Mouse (Mus musculus) B cell, adult 2 months (primary cell): ENCODE measurements at regions not wholly inside any gene's neighbourhood (a gene's known extent, or its start where the extent isn't known, plus 50 kb on each side); places are given as distances from the start of the nearest gene placed in this dataset.

Source experiments
- DNase-seq, 2 experiments: peaks; one replicate each; pipeline ENCODE4 v3.0.0; 2022

DNA sequence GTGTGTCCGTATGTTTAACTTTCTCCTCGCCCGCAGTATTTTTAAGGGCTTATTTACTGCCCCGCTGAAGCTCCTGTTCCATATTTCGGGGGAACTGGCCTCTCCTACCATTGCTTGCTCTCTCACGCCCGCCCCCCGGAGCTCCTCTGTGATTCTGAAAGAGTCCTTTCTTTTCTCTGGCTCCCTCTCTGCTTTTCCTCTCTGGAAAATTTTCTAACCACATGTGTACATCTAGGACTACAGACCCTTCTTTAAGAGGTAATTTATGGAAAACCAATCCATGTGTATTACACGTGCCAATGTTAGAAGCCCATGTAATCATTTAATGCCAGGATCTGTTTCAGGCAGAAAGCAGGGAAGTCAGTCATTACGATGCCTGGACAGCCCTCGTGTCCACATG is 106.6 kb upstream of the Oxgr1 start:
- DNase-seq: no peak

DNA sequence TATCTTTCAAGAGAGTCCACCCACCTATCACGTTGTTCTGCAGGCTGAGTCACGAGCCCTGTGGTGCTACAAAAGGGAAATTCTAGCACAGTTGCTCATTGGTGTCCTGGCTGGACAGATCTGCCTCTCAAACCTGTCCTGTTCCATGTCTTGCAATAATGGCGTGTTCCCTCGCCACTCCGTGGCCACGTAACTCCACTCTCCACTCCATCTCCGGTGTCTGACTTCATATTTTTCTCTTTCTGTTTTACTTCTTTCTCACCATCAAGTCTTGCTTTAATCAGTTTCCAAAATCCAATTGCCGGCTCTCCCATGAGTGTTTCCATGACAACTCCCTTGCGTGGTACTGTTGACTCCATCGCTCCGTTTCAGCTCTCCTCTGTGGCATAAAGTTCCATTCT is 107.1 kb upstream of the Oxgr1 start:
- DNase-seq: no peak

- DNase-seq: no peak
Observed at GRCm38 (mm10) chr14:120150589-120150988, 108.4 kb upstream of the Oxgr1 start.

DNA sequence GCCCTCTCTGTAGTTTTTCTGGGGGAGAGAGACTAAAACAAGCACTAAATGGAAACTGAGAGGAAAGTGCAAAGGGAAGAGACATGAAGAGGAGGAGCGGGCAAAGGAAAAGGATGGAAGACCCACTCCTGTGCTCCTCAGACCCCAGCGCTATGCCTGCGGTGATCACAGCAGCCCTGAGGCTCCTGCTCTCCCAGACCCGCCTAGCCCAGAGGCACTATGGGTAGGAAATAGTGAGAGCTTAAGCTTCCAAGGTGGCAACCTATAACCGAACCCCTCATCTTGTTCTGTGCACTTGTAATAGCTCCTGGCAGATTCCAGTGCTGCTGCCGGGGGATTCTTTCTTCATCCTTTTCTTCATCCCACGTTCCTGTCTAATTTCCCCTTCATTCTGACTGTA is 112.2 kb upstream of the Oxgr1 start:
- no peak for DNase-seq

- no peak for DNase-seq
Observed at GRCm38 (mm10) chr14:120164184-120164583, 111.3 kb upstream of the Mbnl2 start.

DNA sequence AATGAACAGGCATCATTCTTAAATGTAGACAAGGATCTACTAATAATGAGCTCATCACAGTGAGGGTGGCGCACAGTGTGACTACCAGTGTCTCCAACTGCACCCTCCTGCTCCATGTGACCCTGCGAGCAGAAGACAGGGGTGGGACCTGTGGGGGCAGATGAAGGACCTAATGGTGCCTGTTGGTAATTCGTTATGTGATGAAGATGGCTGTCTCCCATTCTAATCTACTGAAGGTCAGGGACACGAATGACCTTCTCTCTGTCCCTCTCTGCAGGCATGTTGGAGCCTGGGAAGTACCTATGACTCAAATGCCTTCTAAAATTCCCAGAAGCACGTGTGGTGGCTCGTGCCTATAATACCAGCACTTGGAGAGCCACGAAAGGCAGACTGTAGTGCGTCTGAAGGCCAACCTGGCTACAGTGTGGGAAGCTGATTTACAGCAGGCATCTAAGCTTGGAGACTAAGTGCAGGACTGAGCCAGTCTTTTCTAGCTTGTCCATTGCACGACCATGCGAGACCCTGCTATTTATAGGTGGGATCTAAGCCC is 109.9 kb upstream of the Mbnl2 start:
- DNase-seq: no peak

DNA sequence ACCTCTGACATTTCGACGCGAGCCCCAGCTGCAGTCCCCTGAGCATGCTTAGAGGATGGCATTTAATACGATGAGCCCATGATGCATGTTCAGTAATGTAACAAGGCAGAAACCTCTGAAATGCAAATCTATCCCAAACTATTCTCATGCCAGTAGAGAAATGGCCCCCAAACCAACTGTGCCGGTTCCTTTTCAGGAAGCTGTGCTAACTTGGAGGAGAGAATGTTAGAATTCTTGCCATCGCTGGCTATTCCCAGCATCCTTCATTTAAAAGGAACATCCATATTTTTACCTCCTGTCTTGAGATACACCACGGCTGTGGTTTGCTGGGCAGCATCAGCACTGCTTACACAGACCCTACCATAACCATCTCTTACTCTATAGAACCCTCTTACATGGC is 104.7 kb upstream of the Mbnl2 start:
- no peak for DNase-seq

DNA sequence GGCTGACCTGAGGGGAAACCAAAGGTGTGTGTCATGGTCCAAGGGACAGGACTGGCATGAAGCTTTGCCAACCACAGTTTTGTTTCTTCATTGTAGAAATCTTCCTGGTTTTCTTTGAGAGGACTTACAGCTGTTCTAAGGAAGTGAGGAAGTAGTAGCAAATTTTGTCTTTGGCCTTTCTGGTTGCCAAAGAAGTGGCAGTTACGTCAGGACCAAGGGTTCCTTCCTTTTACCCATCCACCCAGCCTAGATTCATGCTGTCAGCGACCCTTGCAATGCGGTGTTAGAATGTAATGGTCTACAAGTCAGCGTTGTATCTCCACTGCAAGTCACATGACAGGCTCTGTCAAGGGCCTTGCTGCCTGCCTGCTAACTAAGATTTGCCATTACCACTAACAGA is 103.4 kb upstream of the Mbnl2 start:
- DNase-seq: no peak

DNA sequence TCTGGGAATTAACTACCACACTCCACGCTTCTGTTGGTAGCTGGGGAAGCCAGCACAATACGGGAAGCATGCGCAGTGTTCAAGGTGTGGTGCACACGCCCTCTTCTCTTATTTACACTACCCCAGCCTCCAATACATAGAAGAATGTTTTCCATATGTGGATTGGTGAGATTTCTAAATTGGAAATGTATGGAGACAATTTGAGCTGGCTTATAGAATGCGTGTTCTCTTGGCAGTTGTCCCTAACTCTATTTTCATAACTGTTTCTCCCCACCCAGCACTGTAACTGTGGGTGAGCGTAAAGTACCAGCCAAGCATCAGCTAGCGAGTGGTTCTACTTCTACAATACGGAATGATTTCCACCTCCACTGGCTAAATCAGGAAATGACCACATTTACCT is 102.6 kb upstream of the Mbnl2 start:
- DNase-seq: no peak

GRCm38 (mm10) chr14:120174615-120175014 is 100.9 kb upstream of the Mbnl2 start:
- no peak for DNase-seq

DNA sequence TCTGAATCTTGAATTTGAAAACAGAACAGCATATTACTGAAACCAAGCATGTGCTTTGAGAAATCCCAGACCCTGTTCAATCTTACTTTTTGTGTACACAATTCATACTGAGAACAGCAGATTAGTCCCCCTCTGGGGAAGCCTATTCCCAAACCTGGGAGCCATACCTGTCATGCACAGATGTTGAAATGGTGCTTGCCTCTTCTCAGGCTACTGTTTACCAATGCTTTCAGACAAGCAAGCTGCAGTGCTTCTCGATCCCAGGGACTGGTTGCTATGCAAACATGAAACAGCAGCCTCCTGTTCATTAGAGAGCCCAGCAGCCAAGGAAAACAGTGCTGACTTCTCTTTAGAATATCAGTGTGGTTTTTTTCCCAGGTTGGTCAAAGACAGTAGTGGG is 80.3 kb upstream of the Mbnl2 start:
- DNase-seq: no peak

DNA sequence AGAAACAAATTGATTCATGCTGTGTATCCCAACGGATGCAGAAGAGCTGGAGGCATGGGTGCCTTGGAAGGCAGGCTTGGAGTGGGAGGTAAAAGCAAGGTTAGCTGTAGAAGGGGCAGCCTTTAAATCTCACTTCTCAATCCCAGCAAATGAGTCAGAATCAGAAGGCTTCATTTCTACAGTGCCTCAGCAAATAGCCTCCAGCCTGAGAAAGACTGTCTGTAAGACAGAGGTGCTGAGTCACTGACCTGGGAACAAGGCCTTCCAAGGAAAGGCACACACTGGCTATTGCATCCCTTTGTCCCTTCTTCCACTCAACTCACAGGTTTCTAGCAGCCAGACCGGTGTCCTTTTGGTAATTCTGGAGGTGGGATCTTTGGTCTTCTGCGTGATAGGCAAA is 63.7 kb upstream of the Mbnl2 start:
- no peak for DNase-seq

DNA sequence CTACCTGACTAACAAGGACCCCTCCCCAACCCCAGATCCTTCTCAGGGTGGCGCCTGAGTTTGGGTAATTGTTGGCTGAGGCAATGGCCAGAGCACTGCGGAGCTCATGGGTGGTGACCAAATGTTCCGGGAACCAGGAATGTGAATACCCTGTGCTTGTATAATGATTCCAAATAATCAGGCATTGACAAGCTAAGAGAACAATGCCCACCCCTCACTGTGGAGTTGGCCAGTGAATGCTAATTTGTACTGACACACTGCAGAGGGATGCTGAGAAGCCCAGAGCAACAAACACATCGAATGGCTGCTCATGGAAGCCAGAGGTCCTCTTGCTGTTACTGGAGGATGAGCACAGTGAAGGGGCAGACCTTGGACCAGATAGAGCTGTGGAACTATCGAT is 62.8 kb upstream of the Mbnl2 start:
- no peak for DNase-seq

GRCm38 (mm10) chr14:120219224-120219623 is 56.2 kb upstream of the Mbnl2 start:
- no peak for DNase-seq

DNA sequence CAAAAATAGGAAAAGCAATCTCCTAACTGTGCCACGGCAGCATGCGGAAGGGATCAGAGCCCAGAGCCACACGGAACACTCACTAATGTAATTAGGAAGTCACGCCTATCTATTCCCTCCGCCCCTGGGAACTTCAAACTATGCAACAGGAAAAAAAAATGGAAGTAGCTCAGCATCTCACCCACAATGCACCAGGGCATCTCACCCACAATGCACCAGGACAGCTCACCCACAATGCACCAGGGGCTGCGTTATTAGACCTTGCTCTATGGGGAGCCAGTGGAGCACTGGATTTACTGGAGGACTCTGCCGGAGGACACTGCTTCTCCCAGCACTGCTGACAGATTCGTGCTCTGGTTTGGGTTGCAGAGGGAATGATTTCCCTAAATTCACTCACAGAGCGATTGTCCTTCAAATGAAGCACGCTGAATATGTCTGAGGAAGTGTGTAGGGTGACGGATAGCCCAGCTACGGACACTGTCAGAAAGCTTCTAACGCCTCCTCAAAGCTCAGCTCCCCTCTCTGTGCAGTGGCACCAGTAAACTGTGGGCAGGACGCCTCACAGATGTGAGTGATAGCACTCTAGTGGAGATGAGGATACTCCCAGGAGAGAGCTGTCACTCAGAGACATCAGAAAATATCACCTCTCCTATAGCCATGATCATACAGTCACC is 51.8 kb upstream of the Mbnl2 start:
- no peak for DNase-seq

DNA sequence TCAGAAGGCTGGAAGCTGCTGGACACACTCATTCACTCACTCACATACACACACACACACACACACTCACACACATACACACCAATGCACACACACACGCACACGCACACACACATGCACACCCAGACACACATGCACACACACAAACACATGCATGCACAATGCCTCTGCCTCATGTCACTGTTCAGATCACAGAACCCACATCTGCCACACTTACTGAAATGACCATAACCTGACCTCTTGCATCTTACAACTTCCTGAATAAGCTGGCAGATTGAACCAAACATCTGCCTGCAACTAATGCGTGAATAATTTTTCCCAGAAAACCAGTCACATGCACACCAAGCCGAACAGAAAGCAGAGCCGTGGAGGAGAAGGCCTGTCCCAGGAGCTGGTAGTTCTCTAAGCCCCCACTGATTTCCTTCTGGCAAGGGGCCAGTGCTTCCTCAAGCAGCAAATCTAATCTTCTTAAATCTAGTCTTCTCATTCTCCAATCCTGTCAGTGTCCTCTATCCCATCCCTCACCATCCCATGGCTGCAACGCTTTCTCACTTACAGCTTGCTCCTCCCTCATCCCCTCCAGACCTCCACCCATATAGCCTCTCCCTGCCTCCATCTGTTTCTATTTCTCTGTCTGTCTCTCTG is 51.1 kb upstream of the Mbnl2 start:
- no peak for DNase-seq

- DNase-seq: no peak
Observed at GRCm38 (mm10) chr14:120225657-120226056, 49.8 kb upstream of the Mbnl2 start.
